Mouse (Mus musculus) small intestine, adult 2 months (tissue): ENCODE measurements at regions not wholly inside any gene's neighbourhood (a gene's known extent, or its start where the extent isn't known, plus 50 kb on each side); places are given as distances from the start of the nearest gene placed in this dataset.
A peak's percentile ranks its signal among the peaks of the same experiment; 100 is the strongest.

Source experiments
- H3K27ac ChIP-seq: fragments of 200-500 bp; 2 replicates; pipeline ENCODE4 v1.5.1; 2012; ENCODE audit warnings: low read depth, low read length, control low read depth, inconsistent platforms; ENCODE audit not compliant: insufficient read depth
- H3K27me3 ChIP-seq: fragments of 200-500 bp; 2 replicates; pipeline ENCODE4 v1.6.1; 2012; ENCODE audit warnings: mild to moderate bottlenecking, moderate library complexity, low read length, inconsistent platforms; ENCODE audit not compliant: control insufficient read depth, insufficient read depth
- H3K36me3 ChIP-seq: fragments of 200-500 bp; 2 replicates; pipeline ENCODE4 v1.6.1; 2012; ENCODE audit warnings: mild to moderate bottlenecking, low read length, control low read depth, inconsistent platforms; ENCODE audit not compliant: control insufficient read depth, insufficient read depth
- H3K4me1 ChIP-seq: fragments of 200-500 bp; 2 replicates; pipeline ENCODE4 v1.6.1; 2012; ENCODE audit warnings: low read length, inconsistent platforms, mixed read lengths; ENCODE audit not compliant: control insufficient read depth, insufficient read depth, insufficient read length
- H3K4me3 ChIP-seq: fragments of 200-500 bp; 2 replicates; pipeline ENCODE4 v1.5.1; 2012; ENCODE audit warnings: low read depth, mild to moderate bottlenecking, control low read depth, inconsistent platforms, low read length, moderate library complexity
- CTCF ChIP-seq: fragments of 200-500 bp; IDR thresholded peaks from 2 replicates; pipeline ENCODE4 v1.5.1; 2012; ENCODE audit warnings: low read depth, mild to moderate bottlenecking, control low read depth, inconsistent platforms, low read length, moderate library complexity, mixed read lengths; ENCODE audit not compliant: insufficient replicate concordance, insufficient read length; ENCODE audit errors: extremely low read depth
- POLR2A ChIP-seq: fragments of 200-500 bp; IDR thresholded peaks from 2 replicates; pipeline ENCODE4 v1.6.1; 2012; ENCODE audit warnings: low read depth, mild to moderate bottlenecking, control low read depth, inconsistent platforms, low read length, moderate library complexity
- WGBS: fragments of 180-500 bp; shearing (Covaris S2); methylation state at CpG from one replicate; pipeline ENCODE4 v1.1.7; 2018; 5-methylcytosine and 5-hydroxymethylcytosine counted together

- H3K4me3 ChIP-seq = no peak overlapping the region
- H3K27ac ChIP-seq = no peak overlapping the region
- TF ChIP-seq POLR2A (no peak), CTCF (no peak)
- no peaks in the 10 kb centered on the region for H3K27me3 ChIP-seq
- 63% methylated on average over 5 of the region's 5 CpGs for WGBS
- H3K36me3 ChIP-seq = no peaks in the 10 kb centered on the region
- H3K4me1 ChIP-seq = no peaks in the 10 kb centered on the region
Measured at GRCm38 (mm10) chr10:10215376-10215775, 256.8 kb downstream of the Adgb start.

GRCm38 (mm10) chr10:10208354-10208753 is 263.8 kb downstream of the Adgb start:
- WGBS = 85% methylated on average over 5 of the region's 5 CpGs
- TF ChIP-seq POLR2A = no peak
- TF ChIP-seq CTCF = no peak
- H3K4me3 ChIP-seq = no peak overlapping the region
- no peaks in the 10 kb centered on the region for H3K27me3 ChIP-seq
- H3K27ac ChIP-seq = no peak overlapping the region
- no peaks in the 10 kb centered on the region for H3K36me3 ChIP-seq
- no peaks in the 10 kb centered on the region for H3K4me1 ChIP-seq

GRCm38 (mm10) chr10:10205805-10206520 is 266.2 kb downstream of the Adgb start:
- Histone ChIP-seq H3K27me3 (no peaks in the 10 kb centered on the region), H3K4me3 (no peak overlapping the region), H3K27ac (no peak overlapping the region), H3K36me3 (no peaks in the 10 kb centered on the region), H3K4me1 (no peaks in the 10 kb centered on the region)
- TF ChIP-seq CTCF (no peak), POLR2A (no peak)
- WGBS = 81% methylated on average over 7 of the region's 7 CpGs

DNA sequence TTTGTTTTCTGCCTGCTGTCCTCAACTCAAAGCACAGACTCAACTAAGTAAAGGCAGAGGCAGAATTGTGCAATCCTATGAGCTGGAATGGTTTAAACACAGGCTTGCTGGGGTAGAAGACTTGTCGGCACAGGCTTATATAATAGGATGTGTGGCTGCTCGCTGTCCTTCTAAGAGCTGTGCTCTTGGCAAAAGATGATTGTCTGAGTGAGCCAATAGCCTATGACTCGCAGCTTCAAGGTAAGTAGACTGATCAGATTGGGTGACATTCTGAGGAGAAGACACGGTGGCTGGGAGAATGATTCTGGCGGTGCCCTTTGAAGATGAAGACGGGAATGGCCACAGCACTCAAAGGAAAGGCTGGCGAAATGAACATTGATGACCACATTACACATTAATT is 268.1 kb downstream of the Adgb start:
- H3K27ac ChIP-seq = no peak overlapping the region
- no peaks in the 10 kb centered on the region for H3K27me3 ChIP-seq
- WGBS = 89% methylated on average over 7 of the region's 7 CpGs
- no peaks in the 10 kb centered on the region for H3K4me1 ChIP-seq
- TF ChIP-seq CTCF (no peak), POLR2A (no peak)
- no peaks in the 10 kb centered on the region for H3K36me3 ChIP-seq
- no peak overlapping the region for H3K4me3 ChIP-seq

GRCm38 (mm10) chr10:10190308-10190707 is 281.8 kb downstream of the Adgb start:
- no peak overlapping the region for H3K27ac ChIP-seq
- no peak overlapping the region for H3K4me3 ChIP-seq
- TF ChIP-seq CTCF (no peak), POLR2A (no peak)
- 60% methylated on average over 2 of the region's 2 CpGs for WGBS
- no peaks in the 10 kb centered on the region for H3K36me3 ChIP-seq
- no peaks in the 10 kb centered on the region for H3K27me3 ChIP-seq
- H3K4me1 ChIP-seq = no peaks in the 10 kb centered on the region

- WGBS = 92% methylated on average over 5 of the region's 5 CpGs
Measured at GRCm38 (mm10) chr10:10188113-10188512, 284.0 kb downstream of the Adgb start.

GRCm38 (mm10) chr10:10186721-10187120 is 285.4 kb downstream of the Adgb start:
- no peaks in the 10 kb centered on the region for H3K27me3 ChIP-seq
- H3K4me1 ChIP-seq = no peaks in the 10 kb centered on the region
- TF ChIP-seq CTCF (no peak), POLR2A (no peak)
- peak overlapping the region; percentile 27 for H3K27ac ChIP-seq
- no peaks in the 10 kb centered on the region for H3K36me3 ChIP-seq
- no peak overlapping the region for H3K4me3 ChIP-seq
- WGBS = 64% methylated on average over 5 of the region's 5 CpGs

More at GRCm38 (mm10) chr10:10188113-10188512, 284.0 kb downstream of the Adgb start:
- no peak overlapping the region for H3K27ac ChIP-seq
- H3K4me3 ChIP-seq = no peak overlapping the region
- H3K36me3 ChIP-seq = no peaks in the 10 kb centered on the region
- no peaks in the 10 kb centered on the region for H3K27me3 ChIP-seq
- TF ChIP-seq CTCF (no peak), POLR2A (no peak)
- no peaks in the 10 kb centered on the region for H3K4me1 ChIP-seq
